Mouse (Mus musculus): ENCODE measurements at regions not wholly inside any gene's neighbourhood (a gene's known extent, or its start where the extent isn't known, plus 50 kb on each side); places are given as distances from the start of the nearest gene placed in this dataset.
"Not testable (repeated sequence)": the region's sequence is repeated elsewhere in the genome, so short reads cannot be mapped to it uniquely, and the experiment has no call there.

DNA sequence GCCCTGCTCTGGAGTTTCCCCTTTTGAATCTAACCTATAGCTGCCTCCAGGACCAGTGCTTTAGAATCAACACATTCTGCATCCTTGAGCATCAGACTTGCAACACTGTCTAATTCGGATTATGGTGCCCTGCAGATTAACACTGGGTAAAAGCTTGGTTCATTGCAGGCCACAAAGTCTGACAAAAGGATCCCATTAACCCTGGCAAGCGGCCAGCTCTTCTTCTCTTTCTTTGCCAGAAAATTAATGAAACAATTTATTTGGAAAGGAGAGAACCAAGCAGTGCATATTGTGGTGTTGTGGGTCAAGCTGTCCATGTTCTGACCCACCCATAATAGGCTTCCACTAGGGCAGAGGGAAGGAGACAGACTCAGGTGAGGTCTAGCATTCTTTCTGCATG, 58.2 kb upstream of the Spon1 start:
- intact Hi-C loops (cut with DNase I) = no loop called here
- no peak for DNase-seq (ENCODE audit: extremely low spot score in 1 of 2, low spot score in 2 of 2)
- Histone ChIP-seq H3K27ac (no peak overlapping the region), H3K4me3 (no peak overlapping the region)
- TF ChIP-seq CTCF (IDR thresholded peaks at IDR 0.05) = no peak

DNA sequence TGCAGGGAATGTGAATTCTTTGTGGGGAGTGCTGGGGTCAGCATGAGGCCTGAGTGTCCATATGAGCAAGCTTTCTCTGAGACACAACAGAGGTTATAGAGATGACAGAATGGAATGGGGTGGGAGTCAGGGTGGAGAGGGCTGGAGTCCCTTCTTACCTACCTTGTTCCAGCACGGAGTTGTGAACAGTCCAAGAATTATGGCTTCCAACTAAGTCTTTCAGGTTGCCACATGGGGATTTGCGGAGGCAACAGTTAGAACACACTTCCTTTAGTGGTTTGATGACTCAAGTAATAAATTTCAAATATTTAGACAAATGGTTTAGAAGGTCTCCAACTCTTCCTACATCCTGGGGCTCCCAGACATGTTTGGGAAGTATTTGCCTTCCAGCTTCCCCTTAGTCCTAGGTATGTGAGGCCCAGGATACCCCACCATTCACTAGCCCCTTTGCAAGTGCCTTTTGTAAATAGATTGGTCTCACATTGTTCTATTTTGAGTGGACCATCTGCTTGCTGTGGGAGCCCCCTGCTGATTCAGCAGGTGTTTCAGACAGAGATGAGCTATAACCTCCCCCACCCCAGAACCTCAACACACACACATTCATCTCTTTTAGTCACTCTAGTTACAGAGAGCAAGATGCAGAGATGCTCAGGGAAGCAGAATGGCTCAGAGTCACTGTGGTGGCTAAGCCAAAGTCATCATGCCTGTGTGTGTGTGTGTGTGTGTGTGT, 55.1 kb upstream of the Spon1 start:
- H3K27ac ChIP-seq = no peak overlapping the region
- TF ChIP-seq CTCF (IDR thresholded peaks at IDR 0.05) = no peak
- H3K4me3 ChIP-seq = no peak overlapping the region
- no peak for DNase-seq (ENCODE audit: extremely low spot score in 1 of 2, low spot score in 2 of 2)
- intact Hi-C loops (cut with DNase I) = no loop called here

DNA sequence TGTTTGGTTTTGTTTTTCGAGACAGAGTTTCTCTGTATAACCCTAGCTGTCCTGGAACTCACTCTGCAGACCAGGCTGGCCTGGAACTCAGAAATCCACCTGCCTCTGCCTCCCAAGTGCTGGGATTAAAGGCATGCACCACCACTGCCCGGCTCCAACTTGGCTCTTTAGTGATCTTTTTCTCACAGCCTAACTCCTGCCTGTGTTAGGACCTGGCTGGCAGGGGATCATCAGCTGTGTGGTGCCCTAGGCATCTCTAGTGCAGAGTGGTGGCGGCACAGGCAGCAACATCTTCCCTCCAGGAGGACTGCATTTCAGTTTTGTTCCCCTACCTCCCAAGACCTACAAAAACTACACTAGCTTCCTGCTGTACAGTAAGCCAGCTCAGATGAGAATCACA, 54.4 kb upstream of the Spon1 start:
- intact Hi-C loops (cut with DNase I); DNase-seq (ENCODE audit: extremely low spot score in 1 of 2, low spot score in 2 of 2); H3K4me3 ChIP-seq; H3K27ac ChIP-seq: not testable (repeated sequence)

Small RNA genes in the stretch of these regions (microRNA-seq; reads per million reads assigned to microRNA genes)
- gene Gm23700 = 0 reads per million in 2 experiments

Data from left cerebral cortex, adult 2 months (tissue).